Mouse (Mus musculus) thymus, postnatal 10 days (tissue): Measurements from ENCODE around the gene Drd1.

Source experiments
- DNase-seq, 2 experiments: peaks; one replicate each; pipeline ENCODE4 v3.0.0; 2021; ENCODE audit warnings: low spot score in 2 of 2

The Drd1 gene

GRCm38 (mm10) chr13:54055448-54055861 lies at the start of gene Drd1:
Gene Drd1, minus strand, starts transcription at chr13:54055705.
- DNase-seq = peak; percentile 43 to 71

- no peak for DNase-seq
Measured at GRCm38 (mm10) chr13:54103866-54104265, 48.4 kb upstream of the Drd1 start.

DNA sequence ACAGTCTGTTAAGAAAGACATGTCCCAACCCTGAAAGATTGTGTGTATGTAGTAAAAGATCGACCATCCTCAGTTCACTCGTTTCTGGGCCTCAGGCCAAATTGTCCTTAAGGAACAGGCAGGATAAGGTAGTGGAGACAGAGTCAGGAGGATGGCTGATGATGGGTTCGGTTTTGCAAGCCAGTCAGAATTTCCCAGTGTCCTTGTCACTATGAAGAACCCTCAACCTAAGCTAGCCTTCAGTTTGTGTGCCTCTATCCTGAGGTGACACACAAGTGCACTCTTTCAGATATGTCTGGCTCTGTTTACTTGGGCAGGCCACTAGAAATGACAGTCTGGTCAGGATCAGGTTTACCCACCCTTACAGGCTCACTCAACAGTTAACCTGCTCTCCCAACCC lies 47.8 kb upstream of the Drd1 start:
- DNase-seq = no peak

GRCm38 (mm10) chr13:54102061-54102460 lies 46.6 kb upstream of the Drd1 start:
- DNase-seq = no peak

GRCm38 (mm10) chr13:54101031-54101820 lies 45.7 kb upstream of the Drd1 start:
- no peak for DNase-seq

DNA sequence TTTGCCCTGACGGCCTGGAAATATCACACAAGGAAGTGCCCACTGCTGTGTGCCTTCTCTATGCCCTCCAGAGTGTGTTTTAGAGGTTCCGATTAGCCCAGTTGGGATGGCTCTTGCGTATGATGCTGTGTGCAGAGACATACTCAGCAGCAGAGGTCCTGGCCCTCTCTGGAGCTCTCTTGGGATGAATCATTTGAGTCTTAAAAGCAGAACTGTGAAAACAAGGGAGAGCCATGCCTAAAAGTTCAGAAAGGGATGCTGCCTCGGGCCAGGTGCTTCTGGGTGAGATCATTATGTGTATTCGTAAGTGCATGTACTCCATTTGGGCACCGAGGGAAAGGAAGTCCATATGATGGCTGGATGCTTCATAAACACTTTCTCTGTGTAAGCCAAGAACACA lies 42.3 kb upstream of the Drd1 start:
- DNase-seq = no peak

DNA sequence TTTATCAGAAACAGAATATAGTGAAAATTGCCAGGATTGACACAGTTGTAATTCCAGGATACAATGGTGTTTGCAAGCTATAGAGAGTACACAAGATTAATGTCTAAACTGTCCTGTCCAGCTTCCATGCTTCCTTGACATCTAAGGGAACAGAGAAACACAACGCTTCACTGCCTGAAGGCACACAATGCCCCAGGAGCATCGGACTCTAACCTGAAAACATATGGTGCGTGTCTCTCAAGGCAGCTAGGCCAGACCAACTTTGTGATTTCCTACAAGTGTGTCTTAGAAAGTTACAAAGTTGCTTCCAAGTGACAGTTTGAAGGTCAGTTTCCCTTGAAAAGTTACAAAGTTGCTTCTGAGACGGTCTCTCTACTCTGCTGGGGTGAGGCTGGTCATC lies 41.7 kb upstream of the Drd1 start:
- no peak for DNase-seq

GRCm38 (mm10) chr13:54095721-54096120 lies 40.2 kb upstream of the Drd1 start:
- DNase-seq = no peak

GRCm38 (mm10) chr13:54094963-54095362 lies 39.5 kb upstream of the Drd1 start:
- DNase-seq = no peak

DNA sequence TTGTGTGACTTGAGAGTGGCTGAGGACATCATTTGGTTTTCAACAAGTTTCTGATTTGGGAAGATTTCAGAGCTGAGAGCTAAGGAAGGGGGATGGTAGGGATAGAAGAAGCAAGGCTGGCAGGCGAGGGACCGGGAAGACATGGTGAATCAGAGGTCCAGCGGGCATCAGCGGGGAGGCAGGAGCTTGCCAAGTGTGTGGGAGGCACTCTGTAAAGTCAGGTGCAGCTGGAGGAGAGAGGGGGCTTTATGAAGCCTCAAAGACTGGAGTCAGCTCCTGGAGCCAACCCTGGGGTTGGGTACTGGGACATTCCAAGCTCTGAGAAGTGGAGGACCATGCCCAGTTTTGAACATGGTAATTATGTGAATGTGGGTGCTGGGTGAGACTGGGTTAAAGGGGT lies 38.8 kb upstream of the Drd1 start:
- no peak for DNase-seq

DNA sequence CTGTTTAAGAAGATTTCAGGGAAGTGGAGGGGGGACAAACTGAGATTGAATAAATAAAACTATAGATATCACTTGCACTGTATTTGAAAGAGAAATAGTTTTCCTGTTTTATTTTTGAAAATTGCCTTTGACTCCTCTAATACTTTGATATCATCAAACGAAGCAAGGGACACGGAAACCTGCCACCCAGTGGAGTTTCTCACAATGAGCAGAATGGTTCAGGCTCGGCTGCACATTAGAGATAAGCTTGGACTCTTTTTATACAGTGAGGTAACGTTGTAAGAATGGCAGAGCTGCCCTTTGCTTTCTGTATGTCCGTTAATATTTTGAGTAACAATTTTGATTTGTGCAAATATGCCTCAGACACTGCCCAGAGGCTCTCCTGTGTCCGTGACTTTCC lies 36.2 kb upstream of the Drd1 start:
- no peak for DNase-seq

DNA sequence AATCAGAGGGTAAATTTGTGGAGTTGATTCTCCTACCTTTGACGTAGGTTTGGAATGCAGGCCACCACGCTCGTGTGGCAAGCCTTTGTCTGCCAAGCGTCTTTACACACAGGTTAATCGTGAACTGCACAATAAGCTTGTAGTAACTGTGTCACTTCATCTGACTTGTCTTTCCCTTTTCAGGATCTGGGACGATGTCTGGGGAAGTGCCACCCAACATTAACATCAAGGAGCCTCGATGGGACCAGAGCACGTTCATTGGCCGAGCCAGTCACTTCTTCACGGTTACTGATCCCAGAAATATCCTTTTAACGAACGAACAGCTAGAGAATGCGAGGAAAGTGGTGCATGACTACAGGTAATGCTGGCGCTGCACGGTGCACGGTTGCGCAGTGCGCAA lies 29.8 kb upstream of the Drd1 start:
- no peak for DNase-seq

- DNase-seq = no peak
Measured at GRCm38 (mm10) chr13:54084826-54085225, 29.3 kb upstream of the Drd1 start.

DNA sequence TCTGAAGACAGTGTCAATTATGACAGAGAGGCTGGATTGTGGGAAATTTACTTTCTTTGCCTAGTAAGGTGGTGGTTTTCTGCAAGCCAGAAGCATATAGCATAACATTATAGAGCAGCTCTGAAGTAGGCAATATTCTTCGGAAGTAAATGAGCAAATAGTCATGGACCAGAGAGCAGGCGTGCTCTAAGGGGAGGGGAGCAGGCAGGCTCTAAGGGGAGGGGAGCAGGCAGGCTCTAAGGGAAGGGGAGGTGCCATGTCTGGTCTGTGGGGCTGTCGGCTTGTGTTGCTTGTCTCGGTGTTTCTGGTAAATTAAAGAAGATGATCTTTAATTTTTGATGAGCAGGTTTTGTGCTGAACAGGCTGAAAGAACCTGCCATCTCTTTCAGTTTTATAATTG lies 28.7 kb upstream of the Drd1 start:
- no peak for DNase-seq

DNA sequence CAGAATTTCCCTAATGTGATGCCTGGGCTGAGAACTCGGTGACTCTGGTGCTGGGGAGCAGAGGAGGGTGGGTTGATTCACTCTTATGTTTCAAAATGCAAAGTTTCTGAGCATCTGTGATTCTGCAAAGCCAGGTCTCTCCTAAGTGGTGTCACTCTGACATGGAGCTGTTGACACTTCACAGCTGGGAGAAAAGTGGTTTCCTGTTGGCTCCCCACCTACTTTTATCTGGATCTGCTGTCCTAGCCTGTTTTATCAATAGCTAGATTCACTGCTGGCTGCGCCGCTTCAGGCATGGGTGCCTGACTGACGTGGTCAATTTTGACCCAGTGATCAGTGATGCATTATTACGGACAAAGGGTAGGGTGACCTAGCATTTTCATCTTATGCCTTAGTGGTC lies 27.4 kb upstream of the Drd1 start:
- no peak for DNase-seq

GRCm38 (mm10) chr13:54080785-54081184 lies 25.3 kb upstream of the Drd1 start:
- DNase-seq = no peak

DNA sequence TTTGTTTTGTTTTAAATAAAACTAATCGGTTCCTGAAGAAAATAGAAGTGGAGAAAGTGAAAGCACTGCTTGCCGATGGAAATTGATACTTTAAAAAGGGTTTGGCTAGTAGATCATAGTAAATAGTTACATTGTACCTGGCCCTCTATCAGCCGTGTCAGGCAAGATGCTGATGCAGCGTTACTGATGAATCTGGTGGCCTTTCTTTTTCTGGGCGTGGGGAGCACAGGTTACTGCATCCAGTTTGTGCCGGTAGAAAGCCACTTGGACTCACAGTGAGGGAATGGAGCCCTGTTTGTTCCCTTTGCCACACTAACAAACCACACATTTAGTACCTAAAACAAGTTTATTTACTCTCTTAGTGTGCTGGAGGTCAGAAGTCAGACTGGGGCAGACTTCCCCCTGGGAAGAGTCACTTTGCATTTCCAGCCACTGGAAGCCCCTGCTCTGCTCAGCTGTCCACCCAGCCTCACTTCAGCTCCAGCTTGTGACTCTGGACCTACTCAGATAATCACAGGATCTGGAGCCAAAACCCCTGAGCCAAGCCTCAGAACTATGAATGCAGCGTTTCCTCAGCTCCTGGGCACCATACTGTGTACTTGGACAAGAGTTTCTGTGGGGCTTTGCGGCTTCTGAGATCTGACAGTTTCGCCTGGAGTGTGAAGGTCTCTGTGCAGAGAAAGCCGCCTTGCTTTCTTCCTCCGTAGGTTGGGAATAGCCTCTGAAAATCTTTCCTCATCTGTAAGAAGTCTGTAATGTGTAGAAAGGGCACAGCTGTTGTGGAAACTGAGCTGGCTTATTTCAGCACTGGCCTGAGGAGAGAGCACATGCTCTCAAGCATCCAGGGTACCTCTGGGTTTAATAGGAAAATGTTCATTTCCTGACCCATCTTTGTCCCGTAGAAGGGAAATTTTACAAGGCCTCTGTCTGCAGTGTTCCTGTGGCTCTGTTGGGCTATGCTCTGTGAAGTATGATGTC lies 24.6 kb upstream of the Drd1 start:
- DNase-seq = no peak

- no peak for DNase-seq
Measured at GRCm38 (mm10) chr13:54077470-54078174, 22.1 kb upstream of the Drd1 start.

GRCm38 (mm10) chr13:54076762-54077460 lies 21.4 kb upstream of the Drd1 start:
- DNase-seq = no peak

DNA sequence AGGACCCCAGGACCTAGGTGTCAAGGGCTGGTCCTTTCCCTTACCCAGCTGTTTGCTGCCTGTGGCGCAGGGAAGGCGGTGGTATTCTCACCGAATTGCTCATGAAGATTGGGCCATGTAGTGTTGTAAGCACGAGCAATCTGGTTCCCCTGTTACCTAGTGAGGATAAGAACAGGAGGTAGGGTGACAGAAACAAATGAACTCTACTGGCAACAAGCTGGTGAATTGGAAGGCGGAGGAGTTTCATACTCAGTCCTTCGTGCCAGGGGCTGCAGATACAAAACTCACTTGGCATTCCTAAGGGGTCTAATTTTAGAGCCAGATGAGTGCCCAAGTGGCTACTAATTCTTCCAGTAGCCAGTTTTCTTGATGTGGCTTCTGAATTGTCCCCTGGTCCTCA lies 20.5 kb upstream of the Drd1 start:
- DNase-seq = no peak

- DNase-seq = no peak
Measured at GRCm38 (mm10) chr13:54075416-54075815, 19.9 kb upstream of the Drd1 start.

DNA sequence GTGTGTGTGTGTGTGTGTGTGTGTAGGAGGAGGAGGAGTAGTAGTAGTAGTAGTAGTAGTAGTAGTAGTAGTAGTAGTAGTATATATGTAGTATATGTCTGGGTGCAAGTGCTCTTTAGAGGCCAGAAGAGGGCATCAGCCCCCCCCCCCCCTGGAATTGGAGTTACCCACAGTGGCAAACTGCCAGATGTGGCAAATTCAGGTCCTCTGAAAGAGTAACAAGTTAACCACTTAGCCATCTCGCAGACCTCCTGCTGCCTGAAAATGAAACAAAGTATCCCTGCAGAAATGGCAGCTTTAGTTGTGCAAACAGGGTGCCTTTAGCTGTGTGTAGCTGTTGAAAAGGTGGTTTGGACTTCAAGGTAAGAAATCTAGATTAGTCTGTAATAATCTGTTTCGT lies 18.0 kb upstream of the Drd1 start:
- DNase-seq = no peak
